Mouse (Mus musculus): Measurements from ENCODE around the gene 6030458C11Rik.

Gene 6030458C11Rik

DNA sequence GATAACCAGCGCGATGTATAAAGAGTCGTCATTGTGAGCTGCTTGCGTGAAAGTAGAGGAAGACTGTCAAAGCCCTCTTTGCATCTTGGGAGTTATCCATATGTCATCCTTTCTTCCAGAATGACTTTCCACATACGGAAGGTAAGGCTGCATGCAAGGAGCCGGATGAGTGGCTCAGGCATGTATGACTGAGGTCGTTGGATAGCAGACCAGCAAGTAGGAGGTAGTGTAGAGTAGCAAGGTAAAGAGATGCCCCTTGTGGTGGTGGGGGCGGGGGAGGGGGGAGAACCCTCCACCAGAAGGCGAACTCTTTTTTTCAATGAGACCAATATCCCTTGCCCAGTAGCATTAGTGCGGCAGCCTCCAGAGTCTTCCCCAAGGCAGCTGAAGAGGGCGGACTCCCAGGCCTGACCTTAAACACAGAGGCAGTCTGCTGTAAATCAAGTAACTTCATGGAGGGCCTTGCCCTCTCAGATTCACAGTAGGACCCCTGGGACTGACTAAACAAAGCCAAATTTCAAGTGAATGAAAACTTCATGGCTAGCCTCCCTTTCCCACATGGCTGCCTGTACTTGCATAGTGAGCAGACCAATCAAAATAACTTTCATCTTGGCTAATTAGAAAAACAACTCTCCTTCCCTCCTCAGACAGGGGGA, 62.1 kb downstream of the 6030458C11Rik start:
- DNase-seq (ENCODE audit: extremely low spot score, low read depth, low spot score), result no peak

DNA sequence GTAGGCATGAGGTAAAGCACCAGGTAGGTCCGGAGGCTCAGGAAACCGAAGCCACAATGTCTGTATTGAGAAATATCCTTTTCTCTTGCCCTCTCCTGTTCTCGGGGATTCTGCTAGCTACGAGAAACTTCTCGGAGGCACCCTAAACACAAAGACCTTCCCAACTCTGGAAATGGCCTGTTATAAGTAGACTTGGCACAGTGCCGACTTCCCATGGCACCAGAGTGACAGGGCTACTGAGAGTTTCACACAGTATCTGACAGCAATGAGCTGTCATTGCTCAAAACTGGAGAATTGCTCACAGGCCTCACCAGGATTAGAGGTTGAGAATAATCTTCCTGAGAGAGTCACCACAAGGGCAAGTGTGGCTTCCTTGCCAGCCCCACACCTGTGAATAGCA, 63.7 kb downstream of the 6030458C11Rik start:
- DNase-seq (ENCODE audit: extremely low spot score, low read depth, low spot score), result no peak

GRCm38 (mm10) chr15:12758461-12758860, 66.0 kb downstream of the 6030458C11Rik start:
- no peak for DNase-seq (ENCODE audit: extremely low spot score, low read depth, low spot score)

All from hindlimb bud, embryonic 11.5 days (tissue).